Mouse (Mus musculus): ENCODE results near the gene Gm20696. TPM values are rescaled to one million over a fixed set of nuclear protein-coding genes. Genes with fewer than 3 reads are reported as not detected.

Gm20696 gene
- total RNA-seq, 2 experiments from 2014 or later = 1.2 to 1.3 TPM

GRCm38 (mm10) chr6:99683974-99684373, 17.4 kb upstream of the Gm20696 start:
- DNase-seq = no peak
- Histone ChIP-seq H3K27ac (no peak overlapping the region), H3K4me3 (no peak overlapping the region)
- intact Hi-C loops (cut with DNase I) = no loop called here
- no peak for TF ChIP-seq CTCF (IDR thresholded peaks at IDR 0.05)

GRCm38 (mm10) chr6:99678108-99678507, 11.5 kb upstream of the Gm20696 start:
- no peak for TF ChIP-seq CTCF (IDR thresholded peaks at IDR 0.05)
- DNase-seq = no peak
- H3K27ac ChIP-seq = no peak overlapping the region
- no peak overlapping the region for H3K4me3 ChIP-seq
- intact Hi-C loops (cut with DNase I) = no loop called here

DNA sequence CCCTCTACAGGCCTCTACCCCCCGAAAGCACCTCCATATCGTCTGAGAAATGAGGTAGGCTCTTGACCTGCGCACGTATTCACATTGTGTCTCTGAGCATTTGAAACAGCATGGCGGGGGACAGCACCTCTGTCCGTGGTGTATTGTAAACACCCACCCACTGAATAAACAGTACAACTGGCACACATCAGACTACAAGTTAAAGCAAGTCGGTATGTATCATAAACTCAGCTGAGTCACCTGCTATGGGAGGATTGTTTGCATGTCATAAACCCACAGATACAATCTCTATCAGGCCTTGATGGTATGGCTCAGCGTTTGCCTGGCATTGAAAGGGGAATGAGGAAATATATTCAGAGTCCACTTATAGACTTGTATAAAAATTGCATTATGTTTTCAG, 10.7 kb upstream of the Gm20696 start:
- Histone ChIP-seq H3K4me3 (no peak overlapping the region), H3K27ac (no peak overlapping the region)
- no peak for TF ChIP-seq CTCF (IDR thresholded peaks at IDR 0.05)
- no peak for DNase-seq
- intact Hi-C loops (cut with DNase I) = no loop called here

- intact Hi-C loops (cut with DNase I) = no loop called here
- no peak overlapping the region for H3K27ac ChIP-seq
- DNase-seq = no peak
- no peak overlapping the region for H3K4me3 ChIP-seq
- TF ChIP-seq CTCF (IDR thresholded peaks at IDR 0.05) = no peak
These were observed 7.9 kb upstream of the Gm20696 start for GRCm38 (mm10) chr6:99674482-99674881.

- Histone ChIP-seq H3K4me3 (no peak overlapping the region), H3K27ac (no peak overlapping the region)
- DNase-seq = no peak
- TF ChIP-seq CTCF (IDR thresholded peaks at IDR 0.05) = no peak; the same call in 1 of the 2 replicates
- intact Hi-C loops (cut with DNase I) = no loop called here
These were observed 5.2 kb upstream of the Gm20696 start for GRCm38 (mm10) chr6:99671768-99672167.

GRCm38 (mm10) chr6:99670481-99671119, 4.0 kb upstream of the Gm20696 start:
- intact Hi-C loops (cut with DNase I) = no loop called here
- TF ChIP-seq CTCF (IDR thresholded peaks at IDR 0.05) = peak; percentile 82
- Histone ChIP-seq H3K27ac (no peak overlapping the region), H3K4me3 (no peak overlapping the region)
- DNase-seq = peak; percentile 56

DNA sequence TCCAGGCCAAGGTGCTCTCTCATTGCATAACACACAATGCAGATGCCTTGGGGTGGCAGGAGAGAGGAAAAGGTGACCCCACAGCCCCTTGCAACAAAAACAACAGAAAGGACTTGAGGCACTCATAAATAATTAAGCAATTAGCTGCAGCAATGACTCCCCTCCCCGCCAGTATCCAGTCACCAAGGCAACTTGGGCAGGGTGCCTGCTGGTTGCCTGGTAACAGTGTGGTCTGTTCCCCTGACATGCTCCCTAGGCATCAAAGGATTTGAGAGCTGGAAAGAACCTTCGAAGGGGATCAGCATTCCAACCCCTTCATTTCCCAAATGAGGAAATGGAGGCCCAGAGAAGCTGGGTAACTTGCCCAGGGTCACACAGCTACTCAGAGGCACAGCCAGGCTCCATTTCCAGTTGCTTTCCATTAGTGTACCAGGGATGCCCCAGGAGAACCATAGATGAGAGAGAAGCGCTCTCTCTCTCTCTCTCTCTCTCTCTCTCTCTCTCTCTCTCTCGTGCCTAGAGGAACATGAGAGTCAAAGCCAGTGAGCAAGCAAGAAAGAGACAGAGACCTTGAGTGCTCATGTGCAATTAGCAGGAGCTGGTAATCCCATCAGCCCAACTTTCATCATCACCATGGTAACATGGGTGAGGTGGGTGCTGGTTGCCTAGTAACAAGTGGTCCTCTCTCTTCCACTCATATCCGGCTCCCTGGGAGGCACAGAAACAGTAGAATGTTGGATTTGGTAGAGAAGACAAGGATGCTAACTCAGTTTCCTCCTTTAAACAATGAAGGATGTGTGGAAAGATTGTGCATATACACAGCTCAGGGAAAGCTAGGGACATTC, 3.1 kb upstream of the Gm20696 start:
- no peak for TF ChIP-seq CTCF (IDR thresholded peaks at IDR 0.05)
- intact Hi-C loops (cut with DNase I) = no loop called here
- DNase-seq = no peak
- no peak overlapping the region for H3K4me3 ChIP-seq
- H3K27ac ChIP-seq = no peak overlapping the region

- H3K4me3 ChIP-seq = peak overlapping the region; percentile 93
- intact Hi-C loops (cut with DNase I) = no loop called here
- no peak for DNase-seq
- TF ChIP-seq CTCF (IDR thresholded peaks at IDR 0.05) = no peak
- peak overlapping the region; percentile 94 for H3K27ac ChIP-seq
These were observed 693 bp upstream of the Gm20696 start for GRCm38 (mm10) chr6:99667290-99667689.

DNA sequence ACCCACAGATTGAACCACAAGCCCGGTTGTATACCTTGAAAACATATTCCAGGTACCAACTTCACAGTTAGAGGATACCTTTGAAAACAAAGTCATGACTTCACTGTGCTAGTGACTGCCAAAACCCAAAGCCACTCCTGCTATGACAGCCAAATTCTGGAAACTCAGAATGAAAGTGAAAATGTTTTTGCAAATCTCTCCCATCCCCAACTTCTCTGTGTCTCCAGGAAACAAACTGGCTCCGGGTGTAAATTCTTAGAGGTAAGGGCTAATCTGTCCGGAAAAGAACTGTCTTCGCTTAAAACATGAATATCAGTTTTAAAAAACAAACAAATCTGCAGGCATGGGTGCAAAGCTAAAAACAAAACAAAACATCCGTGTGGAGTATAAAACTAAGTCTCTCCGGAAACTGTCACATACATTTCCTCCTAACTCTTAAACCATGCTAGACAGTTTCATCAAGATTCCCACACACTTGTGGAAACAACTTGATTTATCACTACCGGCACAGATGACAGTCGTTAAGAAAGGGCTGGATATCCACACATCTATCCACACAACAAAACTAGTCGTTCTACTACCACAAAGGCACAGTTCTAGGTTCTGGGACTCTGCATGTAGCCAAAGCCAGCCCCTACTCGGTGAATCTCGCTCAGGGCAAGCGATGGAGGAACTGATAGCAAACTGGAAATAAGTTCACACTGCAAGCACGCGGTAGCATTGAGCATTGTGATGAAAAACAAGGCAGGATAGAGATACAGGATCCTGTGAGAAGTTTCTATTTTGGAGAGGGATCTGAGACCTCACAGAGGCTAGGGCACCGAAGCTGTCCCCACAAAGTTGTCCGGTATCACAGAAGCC, 910 bp downstream of the Gm20696 start:
- H3K27ac ChIP-seq = peak overlapping the region; percentile 94
- no peak for DNase-seq
- intact Hi-C loops (cut with DNase I) = no loop called here
- no peak for TF ChIP-seq CTCF (IDR thresholded peaks at IDR 0.05)
- peak overlapping the region; percentile 93 for H3K4me3 ChIP-seq

DNA sequence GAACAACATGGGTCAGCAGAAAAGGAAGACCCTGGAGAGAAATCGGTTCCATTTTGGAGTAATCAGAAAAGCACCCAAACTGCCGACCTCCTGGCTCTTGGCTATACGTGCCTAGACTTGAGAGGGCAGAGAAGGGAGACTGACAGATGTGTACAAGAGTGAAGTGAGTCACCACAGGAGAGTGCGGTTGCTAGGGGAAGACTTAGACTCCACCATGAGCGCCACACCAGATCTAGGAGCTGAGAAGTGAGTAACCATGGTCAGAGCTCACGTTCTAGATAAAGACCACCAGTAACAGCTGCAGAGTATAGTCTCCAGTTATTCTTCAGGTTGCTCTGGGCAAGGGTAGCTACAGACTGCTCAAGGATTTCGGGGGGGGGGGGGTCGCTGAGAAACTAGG, 3.4 kb downstream of the Gm20696 start:
- intact Hi-C loops (cut with DNase I) = no loop called here
- no peak overlapping the region for H3K4me3 ChIP-seq
- H3K27ac ChIP-seq = no peak overlapping the region
- DNase-seq = no peak
- no peak for TF ChIP-seq CTCF (IDR thresholded peaks at IDR 0.05)

DNA sequence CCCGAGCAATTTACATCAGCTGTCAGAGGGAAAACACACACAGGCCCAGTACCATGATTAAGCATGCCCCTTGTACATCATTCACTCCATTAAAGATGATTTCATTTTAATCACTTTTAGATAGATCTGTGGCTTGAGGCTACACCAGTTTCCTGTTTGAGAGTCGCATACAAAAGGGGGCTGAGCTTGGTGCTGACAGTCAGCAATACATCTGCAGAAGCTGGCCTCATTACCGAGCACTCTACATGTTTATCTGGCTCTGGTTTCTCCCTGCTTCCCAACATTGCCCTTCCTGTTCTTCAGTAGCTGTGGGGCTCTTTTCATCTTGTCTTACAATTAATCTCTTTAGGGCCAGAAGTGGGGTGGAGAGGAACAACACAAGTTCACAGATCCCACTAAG, 6.2 kb downstream of the Gm20696 start:
- no peak for DNase-seq
- H3K27ac ChIP-seq = no peak overlapping the region
- TF ChIP-seq CTCF (IDR thresholded peaks at IDR 0.05) = no peak
- no peak overlapping the region for H3K4me3 ChIP-seq
- intact Hi-C loops (cut with DNase I) = no loop called here

GRCm38 (mm10) chr6:99658586-99658985, 8.0 kb downstream of the Gm20696 start:
- Histone ChIP-seq H3K4me3 (no peak overlapping the region), H3K27ac (no peak overlapping the region)
- DNase-seq = no peak
- TF ChIP-seq CTCF (IDR thresholded peaks at IDR 0.05) = no peak
- intact Hi-C loops (cut with DNase I) = no loop called here

GRCm38 (mm10) chr6:99656088-99656487, 10.5 kb downstream of the Gm20696 start:
- intact Hi-C loops (cut with DNase I) = no loop called here
- Histone ChIP-seq H3K4me3 (no peak overlapping the region), H3K27ac (no peak overlapping the region; the same call in 1 of the 2 replicates)
- TF ChIP-seq CTCF (IDR thresholded peaks at IDR 0.05) = no peak
- no peak for DNase-seq
